Mouse (Mus musculus): ENCODE measurements around the gene Ltbp1.

GRCm38 (mm10) chr17:75360111-75360510 lies 354.7 kb downstream of the Ltbp1 start:
- no peak for TF ChIP-seq CTCF (conservative IDR thresholded peaks at IDR 0.05; ENCODE audit: low read length)
- TF ChIP-seq POU5F1 (IDR thresholded peaks at IDR 0.05; ENCODE audit: borderline replicate concordance, low read length): no peak
- TF ChIP-seq NANOG (IDR thresholded peaks at IDR 0.05; ENCODE audit: borderline replicate concordance, low read length): no peak

All from E14TG2a.4 (cell line).